Mouse (Mus musculus): ENCODE results near the gene Pik3r5.

Pik3r5 gene

DNA sequence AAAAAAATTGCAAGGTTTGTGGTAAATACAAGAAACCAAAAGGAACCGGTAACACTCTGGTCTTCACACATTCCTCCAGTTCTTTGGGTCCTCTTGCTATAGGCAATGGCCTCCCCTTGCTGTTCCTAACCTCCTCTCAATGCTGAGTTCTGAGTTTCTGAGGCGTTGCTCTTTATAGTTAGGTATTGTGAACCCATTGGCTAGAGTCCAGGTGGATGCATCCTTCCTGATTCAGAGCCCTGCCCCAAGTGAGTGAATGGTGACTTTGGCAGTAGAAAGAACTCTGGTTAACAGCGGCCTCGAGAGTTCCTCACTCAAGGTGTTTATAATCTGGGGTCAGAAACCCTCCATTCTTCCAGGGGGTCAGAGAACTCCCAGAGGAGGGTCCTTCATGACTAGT, 37.2 kb upstream of the Pik3r5 start:
- no peak for TF ChIP-seq GATA4 (IDR thresholded peaks at IDR 0.05; ENCODE audit: insufficient replicate concordance, low read length)

DNA sequence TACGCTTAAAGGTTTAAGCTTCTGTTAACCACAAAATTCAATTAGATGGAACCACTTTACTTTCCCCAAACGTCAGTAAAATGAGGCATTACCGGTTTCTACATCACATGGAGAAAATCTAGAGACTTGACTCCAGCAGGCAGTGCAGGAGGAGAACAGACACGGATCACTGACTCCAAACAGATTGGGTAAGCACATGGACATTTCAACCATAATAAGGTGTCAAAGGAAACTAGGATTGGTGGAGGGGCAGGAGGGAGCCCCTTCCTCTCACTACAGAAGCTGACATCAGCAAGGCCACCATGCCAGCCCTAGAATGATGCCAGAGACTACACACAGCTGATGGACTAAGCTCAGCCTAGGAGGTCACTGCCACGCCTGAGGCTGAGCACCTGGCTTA, 36.4 kb upstream of the Pik3r5 start:
- TF ChIP-seq GATA4 (IDR thresholded peaks at IDR 0.05; ENCODE audit: insufficient replicate concordance, low read length): no peak

DNA sequence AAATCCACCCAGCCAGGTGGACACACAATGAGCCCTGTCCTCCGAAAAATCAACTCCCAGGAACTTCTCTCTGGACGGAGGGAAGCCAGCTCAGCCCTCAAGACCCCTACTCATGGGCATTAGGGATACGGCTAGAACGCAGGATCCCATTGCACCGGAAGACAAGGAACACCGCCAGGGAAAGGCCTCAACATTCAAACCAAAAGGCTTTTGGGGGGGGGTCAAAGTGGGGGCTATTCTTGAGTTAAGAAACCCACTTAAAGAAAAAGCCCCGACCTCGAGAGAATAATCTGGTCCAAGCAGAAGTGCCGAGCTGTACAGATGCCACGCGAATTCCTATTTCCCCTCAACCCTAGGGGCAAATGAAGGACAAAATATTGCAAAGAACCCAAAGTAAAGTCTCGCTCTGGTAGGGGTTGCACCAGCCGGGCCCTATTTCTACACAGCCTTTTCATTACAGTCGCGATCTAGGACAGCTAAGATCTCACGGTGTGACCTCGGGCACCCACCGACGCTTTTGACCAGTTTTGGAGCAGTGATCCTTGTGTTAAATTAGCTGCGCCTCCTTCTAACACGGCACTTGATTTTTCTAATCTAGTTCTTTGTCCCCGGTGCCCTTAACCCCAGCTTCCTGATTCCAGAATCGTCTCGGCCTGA, 32.9 kb upstream of the Pik3r5 start:
- TF ChIP-seq GATA4 (IDR thresholded peaks at IDR 0.05; ENCODE audit: insufficient replicate concordance, low read length): no peak

DNA sequence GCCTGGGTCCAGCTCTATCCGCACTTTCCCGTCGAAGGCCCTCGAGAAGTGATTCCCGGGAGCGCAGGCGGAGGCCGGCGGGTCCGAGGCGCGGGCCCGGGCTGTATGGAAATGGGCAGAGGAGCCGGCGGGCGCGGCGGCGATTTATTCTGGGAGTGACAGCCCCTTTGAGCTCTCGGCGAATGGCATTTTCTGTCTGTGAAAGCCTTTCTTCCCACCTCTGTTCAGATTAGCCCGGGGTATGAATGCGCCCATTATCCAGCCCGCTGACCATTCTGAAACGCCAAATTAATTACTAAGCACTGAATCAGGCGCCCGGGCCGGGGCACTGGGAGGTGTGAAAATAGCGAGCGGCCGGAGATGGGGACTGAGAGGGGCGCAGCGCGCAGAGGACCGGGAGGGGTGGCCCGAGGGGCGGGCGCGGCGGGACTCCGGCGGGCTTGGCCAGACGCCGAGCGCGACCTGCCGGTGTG, 32.3 kb upstream of the Pik3r5 start:
- TF ChIP-seq GATA4 (IDR thresholded peaks at IDR 0.05; ENCODE audit: insufficient replicate concordance, low read length): no peak

DNA sequence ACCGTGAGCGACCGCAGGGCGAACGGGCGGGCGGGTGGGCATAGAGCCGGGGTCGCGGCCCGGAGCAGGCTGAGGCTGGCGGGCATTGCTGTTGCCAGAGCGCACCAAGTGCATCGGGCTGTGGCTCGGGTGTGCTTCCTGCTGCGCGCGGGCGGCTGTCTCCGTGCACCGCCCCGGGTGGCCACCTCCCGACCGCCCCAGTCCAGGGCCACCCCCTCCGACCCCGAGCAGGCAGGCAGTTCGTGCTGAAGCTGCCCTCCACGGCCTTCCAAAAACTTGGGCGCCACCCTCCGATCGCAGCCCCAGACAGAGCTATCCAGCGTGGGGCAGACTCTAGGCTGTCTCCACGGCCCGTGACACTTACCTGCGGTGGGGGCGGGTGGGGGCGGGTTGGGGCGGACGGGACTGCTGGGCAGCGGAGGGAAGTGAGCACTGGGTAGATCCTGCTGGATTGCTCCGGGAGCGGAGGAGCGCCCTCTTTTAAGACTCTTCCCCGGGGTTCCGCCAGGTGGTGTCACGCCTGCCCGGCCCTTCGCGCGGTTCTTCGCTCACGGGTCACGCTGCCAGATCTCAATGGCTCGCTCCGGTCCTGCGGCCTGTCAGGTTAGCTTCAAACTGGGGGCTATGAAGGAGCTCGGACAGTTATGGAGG, 31.8 kb upstream of the Pik3r5 start:
- no peak for TF ChIP-seq GATA4 (IDR thresholded peaks at IDR 0.05; ENCODE audit: insufficient replicate concordance, low read length)

DNA sequence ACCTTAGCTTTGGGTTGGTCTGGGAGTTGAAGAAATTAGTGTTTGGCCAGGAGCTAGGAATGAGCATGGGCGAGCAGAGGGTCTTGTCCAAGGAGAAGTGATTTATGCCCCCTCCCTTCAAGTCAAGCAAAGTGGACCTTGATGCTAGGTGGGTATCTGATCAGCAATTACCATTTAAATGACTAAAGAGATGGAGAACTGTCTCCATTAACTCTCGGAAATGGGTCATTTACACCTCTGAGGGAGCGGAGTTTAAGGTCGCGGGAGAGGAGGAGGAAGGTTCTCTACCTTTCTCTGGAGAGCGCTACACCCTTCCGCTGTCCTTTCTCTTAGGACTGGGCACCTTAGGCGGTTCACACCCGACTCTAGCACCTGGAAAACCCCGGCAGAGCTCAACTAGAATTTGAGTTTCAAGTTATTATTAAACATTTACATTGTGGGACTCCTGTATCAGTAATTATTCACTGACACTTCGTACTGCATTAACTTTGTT, 31.1 kb upstream of the Pik3r5 start, which contains the start of gene Ntn1:
TSS of gene Ntn1 (minus strand) at position 97 of the 493 bp plus-strand sequence.
- TF ChIP-seq GATA4 (IDR thresholded peaks at IDR 0.05; ENCODE audit: insufficient replicate concordance, low read length): no peak

DNA sequence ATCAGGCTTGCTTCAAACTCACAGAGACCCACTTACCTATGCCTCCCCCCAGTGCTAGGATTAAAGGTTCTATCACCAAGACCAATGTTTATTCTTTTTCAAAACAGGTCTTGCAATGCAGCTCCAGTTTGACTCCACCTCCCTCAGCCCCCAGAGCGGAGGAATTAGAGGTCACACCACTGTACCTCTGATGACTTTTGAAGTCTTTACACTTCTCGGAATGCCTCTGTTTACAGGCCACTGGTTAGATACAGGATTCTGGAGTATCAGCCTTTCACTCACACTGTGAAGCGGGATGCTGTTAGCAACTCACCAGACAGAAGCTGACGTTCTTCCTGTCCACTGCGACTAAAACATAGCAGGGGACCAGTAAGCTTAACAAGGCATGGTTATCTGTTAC, 30.5 kb upstream of the Pik3r5 start:
- no peak for TF ChIP-seq GATA4 (IDR thresholded peaks at IDR 0.05; ENCODE audit: insufficient replicate concordance, low read length)

DNA sequence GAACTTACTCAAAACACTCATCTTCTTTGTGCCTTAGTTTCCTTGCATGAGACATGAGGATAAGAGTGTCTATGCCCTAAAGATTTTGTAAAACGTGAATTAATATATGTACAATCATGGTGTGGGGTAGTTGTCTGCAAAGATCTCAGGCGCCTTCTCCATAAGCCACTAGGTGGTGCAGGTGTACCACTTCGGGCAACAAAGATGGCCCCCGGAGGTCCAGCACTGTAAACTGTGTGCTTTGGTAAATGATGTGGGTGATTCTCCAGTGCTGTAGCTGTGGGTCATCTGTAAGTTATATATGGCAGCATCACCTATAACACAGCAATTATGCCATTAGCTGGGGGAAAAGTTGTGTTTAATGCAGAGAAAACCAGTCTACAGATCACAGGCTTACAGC, 27.7 kb upstream of the Pik3r5 start:
- no peak for TF ChIP-seq GATA4 (IDR thresholded peaks at IDR 0.05; ENCODE audit: insufficient replicate concordance, low read length)

DNA sequence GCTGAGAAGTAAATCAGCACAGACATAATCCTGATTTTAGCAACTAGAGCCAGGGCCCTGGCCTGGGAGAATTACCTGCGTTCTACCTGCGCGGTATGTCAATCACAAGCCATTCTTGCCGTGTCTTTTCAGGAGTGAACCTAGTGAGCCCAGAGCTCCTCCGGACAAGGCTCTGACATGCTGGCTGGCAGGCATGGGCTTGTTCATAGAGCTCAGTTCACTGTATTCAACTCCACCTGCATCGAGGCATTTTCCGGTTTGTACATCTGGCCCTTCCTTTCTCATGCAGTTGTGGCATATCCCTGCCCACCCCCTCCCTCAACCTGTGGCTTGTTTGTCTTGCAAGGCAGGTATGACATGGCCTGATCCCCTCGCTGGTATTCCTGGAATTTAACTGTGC, 26.3 kb upstream of the Pik3r5 start:
- TF ChIP-seq GATA4 (IDR thresholded peaks at IDR 0.05; ENCODE audit: insufficient replicate concordance, low read length): no peak

DNA sequence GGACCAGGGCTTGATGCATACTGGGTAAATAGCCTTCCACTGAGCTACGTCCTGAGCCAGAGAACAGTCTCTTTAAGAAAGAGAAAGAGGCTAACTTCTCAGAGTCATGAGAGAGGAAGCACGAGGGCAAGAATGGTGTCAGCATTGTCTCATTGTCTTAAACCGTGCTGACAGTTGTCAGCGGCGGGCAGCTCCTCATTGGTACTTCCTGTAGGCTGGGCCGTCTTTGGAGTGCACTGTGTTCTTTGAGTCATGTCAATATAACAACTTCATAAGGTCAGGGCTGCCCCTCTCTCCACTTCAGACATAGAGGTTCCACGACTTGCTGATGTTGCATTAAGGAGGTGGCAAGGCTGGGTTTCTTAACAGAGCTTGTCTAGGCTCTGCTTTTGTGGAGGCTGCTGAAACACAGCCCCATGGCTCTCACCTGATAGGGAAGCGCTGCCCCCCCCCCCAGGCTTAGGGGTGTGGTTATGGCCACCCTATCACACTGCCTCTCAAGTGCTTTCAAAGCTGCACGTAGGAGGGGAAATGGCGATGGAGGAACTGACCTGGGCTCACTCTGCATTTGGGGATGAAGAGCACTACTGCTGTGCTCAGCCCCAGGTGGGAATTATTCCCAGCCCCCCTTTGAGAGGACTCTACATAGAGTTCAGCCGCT, 24.5 kb upstream of the Pik3r5 start:
- no peak for TF ChIP-seq GATA4 (IDR thresholded peaks at IDR 0.05; ENCODE audit: insufficient replicate concordance, low read length)

DNA sequence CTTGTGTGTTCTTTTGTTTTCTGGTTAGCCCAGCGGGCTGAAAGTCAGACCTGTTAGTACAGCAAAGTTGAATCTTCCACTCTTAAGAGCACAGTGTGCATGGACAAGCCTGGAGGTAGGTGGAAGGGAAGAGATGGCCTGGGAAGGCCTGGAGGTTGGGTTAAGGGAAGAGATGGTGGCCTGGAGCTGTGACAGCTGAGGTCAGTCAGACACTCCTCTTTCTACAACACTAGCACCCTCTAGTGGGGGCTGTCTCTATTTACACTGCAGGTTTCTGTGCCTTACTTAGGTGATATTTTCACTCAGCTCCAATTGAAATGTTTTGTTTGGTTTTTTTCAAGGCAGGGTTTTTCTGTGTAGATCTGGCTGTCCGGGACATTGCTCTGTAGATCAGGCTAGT, 23.8 kb upstream of the Pik3r5 start:
- no peak for TF ChIP-seq GATA4 (IDR thresholded peaks at IDR 0.05; ENCODE audit: insufficient replicate concordance, low read length)

DNA sequence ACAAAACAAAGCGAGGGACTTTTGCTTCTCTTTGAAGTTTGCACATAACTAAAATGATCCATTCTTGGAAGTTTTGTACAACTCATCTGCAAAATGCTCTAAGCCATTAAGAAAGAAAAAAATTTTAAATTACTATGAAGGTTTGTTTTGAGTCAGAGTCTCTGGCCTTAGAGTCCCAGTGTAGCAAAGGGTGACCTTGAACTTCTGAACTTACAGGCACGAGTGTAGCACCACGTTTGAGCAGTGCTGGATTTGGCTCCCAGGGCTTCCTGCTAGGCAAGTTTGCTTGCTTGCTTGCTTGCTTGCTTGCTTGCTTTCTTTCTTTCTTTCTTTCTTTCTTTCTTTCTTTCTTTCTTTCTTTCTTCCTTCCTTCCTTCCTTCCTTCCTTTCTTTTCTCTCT, 14.9 kb upstream of the Pik3r5 start:
- TF ChIP-seq GATA4 (IDR thresholded peaks at IDR 0.05; ENCODE audit: insufficient replicate concordance, low read length): no peak

DNA sequence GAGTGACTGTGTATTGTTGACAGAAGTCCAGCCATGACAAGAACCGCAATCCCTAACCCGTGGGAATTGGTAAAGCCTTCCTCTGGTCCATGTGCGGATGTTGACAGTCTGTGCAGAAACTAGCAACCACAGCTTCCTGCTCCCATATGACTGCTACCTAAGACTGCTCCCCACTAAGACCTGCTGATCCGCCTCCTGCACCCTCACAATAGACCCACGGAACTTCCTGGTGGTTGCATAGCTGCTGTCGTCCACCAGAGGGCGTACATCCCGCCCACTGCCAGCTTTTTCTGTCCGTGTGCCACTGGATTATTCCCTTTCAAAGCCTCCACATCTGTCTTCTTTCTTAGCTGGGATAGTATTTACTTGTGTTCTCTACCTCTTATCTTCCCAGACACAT, 14.1 kb upstream of the Pik3r5 start:
- no peak for TF ChIP-seq GATA4 (IDR thresholded peaks at IDR 0.05; ENCODE audit: insufficient replicate concordance, low read length)

DNA sequence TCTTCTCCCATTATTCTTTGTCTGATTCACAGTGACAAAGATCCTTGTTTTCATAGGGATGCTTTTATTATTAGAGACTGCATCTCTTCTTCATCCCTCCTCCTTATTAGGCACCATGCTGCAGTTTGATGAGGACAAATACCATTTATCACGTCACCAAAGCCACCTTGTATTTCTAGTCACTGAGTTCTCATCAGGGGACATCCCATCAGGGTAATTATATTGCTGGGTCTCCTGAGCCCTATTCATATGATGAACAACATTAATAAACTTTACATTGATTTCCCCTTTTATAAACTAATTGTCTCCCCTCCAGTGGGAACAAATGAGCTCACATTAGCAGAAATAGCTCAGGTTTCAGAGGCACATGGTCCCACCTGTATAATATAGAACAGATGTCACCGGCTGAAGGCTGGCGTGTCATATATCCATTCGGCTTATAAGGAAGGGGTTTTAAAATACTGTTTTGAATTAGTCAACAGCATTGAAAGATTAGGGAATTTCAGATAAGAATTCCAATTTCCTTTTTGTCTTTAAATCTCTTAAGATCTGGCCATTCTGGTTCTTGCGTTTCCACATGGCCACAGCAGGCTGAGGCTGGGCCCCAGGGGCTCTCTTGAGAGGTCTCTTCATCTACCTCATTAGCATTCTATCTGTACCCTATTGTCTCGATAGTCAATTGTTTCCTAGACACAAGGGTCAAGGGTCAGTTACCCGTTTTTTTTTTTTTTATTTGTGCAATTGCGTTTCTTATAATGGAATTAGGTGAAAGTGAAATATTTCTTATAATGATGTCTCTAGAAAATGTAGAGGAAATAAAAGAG, 6.2 kb upstream of the Pik3r5 start:
- TF ChIP-seq GATA4 (IDR thresholded peaks at IDR 0.05; ENCODE audit: insufficient replicate concordance, low read length): no peak

DNA sequence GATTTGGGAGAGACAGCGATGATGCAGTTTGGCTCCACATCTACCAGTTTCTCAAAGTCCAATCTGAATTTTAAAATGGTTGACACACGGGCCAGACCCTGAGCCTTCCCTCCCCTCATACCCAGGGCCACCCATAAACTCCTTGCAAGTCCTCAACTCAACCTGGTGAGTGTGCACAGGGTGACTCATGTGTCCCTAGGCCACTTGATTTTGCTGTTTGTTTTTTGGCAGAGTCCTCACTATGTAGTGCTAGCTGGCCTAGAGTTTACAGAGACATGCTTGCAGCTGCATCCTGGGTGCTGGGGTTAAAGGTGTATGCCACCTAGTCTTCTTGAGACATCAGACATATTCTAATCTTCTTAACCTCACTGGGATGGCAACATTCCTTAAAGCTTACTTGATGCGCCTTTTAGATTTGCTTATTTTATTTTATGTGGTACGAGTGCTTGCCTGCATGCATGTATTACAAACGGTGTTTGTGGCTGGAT, 4.8 kb upstream of the Pik3r5 start:
- TF ChIP-seq GATA4 (IDR thresholded peaks at IDR 0.05; ENCODE audit: insufficient replicate concordance, low read length): no peak
